Mouse (Mus musculus) mature B cell (primary cell): Measurements from ENCODE around the gene Ptprg.

Source experiments
- in situ Hi-C: fragments of 300-500 bp; cut with MboI; formaldehyde crosslinking; loops from 2 replicates; pipeline ENCODE4 v1.14.3; 2019

Ptprg gene

GRCm38 (mm10) chr14:11683386-11684081, 130.2 kb downstream of the Ptprg start:
- in situ Hi-C loops, result no loop called here

GRCm38 (mm10) chr14:11684104-11684503, 130.8 kb downstream of the Ptprg start:
- in situ Hi-C loops, result no loop called here

DNA sequence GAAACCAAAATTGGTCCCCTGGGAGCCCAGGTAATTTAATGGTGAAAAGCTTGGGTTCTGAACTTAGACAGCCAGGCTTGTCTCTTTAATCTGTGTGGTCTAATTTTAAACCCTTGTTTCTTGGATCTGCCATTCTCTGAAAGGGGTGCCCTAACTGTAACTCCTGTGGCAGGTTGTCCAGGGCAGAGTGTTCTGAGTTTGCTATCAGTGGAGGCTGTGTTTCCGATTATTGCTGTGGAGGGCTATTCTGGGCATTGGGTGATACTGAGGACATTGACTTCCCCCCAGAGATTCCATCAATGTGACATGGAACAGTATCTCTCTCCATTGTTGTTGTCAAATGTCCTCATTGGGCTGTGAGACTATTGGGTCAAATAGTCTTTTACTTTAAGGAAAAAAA, 134.2 kb downstream of the Ptprg start:
- in situ Hi-C loops, result no loop called here

DNA sequence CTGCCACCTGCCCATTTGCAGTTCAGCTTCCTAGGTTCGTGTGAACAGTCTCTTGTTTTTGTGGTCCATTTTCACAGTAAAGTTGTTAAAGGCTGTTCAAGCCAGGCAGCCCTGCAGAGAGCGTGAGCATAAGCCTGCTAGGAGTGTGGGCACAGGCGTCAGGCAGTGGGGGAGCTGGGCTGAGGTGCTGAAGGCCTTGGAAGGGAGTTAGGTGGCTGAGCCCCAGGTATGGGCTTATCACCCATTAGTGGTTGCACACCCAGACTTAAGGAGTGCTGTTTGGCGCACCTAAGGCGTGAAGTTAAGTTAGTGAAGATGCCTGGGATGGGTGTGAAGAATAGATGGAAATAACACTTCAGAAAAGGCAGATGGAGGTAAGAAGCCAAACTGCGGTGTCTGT, 134.8 kb downstream of the Ptprg start:
- in situ Hi-C loops, result no loop called here

DNA sequence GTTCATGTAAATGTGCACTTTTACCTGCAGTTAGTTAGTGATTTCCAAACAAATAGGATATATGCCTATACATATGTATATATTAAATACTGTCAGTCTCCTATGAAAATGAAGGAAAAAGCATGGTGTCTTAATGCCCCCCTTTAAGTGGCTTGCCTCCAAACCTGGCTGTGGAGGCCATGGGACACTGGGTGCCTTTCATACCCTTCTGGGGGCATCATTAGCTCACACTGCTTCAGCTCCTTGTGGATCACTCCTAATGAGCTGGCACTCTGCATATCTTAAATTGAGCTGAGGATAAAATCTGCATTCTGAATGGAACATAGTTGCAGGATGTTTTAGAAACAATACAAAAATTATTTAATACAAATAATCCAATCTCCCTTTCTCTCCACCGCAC, 136.7 kb downstream of the Ptprg start:
- in situ Hi-C loops, result no loop called here

DNA sequence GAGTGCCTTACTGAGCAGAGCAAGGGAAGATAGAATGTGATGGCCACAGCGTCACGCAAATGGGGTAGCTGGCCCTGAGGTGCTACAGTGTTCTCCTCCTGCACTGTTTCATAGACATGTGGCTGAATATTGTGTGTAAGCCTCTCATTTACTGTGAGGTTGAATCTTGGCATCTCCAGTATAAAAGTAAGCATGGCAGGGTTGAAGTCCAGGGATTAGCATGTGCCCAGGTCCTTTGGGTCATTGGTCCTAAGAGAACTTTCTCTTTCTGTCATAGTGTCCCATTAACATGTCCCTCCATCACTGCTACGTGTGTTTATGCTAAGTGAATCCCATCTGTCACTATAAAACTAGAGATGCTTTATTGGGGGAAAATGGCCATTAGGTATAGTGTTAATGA, 138.2 kb downstream of the Ptprg start:
- in situ Hi-C loops, result no loop called here

DNA sequence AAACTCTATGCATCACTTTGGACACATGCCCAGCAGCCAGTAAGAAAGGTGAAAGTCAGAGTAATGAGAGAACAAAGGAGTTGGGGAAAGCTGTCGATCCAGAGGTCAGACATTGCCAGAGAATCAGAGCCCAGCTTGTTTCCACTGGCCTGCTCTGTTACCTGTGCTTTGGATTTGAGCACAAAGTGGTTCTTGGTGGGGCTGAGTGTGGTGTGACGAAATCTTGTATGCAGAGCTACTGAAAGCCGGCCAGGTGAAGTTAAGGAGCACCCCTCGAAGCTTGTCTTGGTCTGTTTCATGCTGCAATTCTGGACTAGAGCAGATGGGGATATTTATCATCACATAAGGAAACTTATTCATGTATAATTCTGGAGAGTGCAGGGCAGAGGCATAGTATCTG, 145.5 kb downstream of the Ptprg start:
- in situ Hi-C loops, result no loop called here

DNA sequence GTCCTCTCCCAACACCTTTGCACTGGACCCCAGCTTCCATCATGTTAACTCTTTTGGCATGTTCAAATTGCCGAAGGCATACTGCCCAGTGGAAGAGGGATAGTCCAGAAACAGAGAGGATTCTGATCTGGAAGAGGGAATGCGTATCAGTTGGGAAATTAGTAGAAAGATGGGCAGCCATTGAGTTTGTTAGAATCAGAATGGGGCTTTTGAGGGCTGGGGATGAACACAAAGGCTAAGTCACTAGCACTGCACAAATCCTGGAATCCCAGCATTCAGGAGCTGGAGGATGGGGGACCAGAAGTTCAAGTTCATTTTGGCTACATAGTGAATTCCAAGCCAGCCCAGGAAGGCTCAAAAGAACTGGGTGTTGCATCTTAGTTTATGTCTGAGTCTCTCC, 146.3 kb downstream of the Ptprg start:
- in situ Hi-C loops, result no loop called here

- in situ Hi-C loops, result no loop called here
Measured at GRCm38 (mm10) chr14:11701516-11702249, 148.4 kb downstream of the Ptprg start.

- in situ Hi-C loops, result no loop called here
Measured at GRCm38 (mm10) chr14:11702770-11703477, 149.6 kb downstream of the Ptprg start.

DNA sequence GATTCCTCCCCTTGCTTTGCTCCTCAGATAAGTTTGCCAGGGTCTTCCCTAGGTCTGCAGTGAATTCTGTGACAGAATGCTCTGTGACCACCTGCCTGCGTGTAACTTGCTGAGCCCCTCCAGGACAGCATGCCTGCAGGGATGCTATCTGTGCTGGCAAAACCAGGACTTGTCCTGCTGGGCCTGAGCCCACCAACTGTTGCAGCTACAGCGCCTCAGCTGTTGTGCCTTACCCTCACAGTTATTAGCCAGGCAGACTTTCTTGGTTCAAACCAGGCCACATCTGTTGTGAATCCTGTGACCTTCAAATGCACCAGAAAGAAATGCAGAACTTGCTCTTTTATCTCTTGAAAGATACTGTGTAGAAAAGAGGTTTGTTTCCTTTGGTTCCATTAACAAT, 151.5 kb downstream of the Ptprg start:
- in situ Hi-C loops, result no loop called here

DNA sequence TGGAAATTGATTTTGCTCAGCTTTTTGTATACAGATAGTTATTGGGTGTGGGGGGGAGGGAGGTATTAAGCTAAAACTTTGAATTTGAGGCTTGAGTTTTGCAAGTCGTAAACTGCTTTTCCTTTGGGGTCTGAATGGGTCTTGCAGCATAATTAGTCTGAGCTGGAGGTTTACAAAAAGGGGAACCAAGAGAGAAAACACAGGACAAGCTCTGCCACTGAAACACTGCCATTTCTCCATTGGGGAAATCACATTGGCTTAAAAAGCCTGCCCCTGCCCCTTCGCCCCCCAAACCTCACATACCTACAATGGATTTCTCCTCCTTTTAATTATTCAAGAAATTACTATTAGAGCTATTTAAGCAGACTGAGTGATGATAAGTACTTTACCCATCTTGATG, 156.0 kb downstream of the Ptprg start:
- in situ Hi-C loops, result no loop called here

- in situ Hi-C loops, result no loop called here
Measured at GRCm38 (mm10) chr14:11709798-11710197, 156.5 kb downstream of the Ptprg start.

- in situ Hi-C loops, result no loop called here
Measured at GRCm38 (mm10) chr14:11710410-11711122, 157.2 kb downstream of the Ptprg start.

- in situ Hi-C loops, result no loop called here
Measured at GRCm38 (mm10) chr14:11712146-11712545, 158.8 kb downstream of the Ptprg start.

DNA sequence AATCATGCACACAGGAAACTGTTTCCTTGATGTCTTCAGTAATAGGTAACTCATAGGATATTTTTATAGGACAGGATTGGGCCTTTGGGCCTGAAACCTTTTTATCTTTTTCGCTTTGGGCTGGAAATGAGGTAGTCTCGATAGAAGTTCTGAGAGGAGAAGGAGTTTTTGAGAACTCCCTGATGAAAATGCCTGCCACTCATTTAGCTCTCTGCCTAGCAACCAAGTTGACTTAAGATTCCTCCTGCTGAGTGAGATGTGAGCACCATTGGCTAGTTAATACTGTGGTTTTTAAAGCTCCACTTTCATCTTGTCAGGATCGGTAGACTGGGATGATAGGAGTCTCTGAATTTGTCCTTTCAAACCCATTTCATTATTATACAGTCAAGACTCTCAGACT, 162.9 kb downstream of the Ptprg start:
- in situ Hi-C loops, result no loop called here

DNA sequence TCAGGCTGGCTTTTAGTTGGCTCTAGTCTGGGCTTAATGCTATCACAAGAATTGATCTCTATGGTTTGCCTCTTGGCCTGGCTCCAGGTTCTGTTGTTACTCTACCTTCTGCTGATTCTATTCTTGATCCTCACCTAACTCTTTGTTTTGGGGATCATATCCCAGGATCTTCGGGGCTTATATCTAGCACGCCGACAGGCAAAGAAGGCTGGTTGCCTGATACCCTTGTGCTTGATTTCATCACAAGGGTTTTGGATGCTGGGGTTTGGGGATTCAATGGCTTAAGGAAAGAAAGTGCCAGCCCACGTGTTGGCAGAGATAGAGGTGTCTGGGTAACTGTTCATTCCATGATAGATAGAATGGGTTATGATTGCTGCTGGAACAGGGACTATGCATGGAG, 164.9 kb downstream of the Ptprg start:
- in situ Hi-C loops, result no loop called here

GRCm38 (mm10) chr14:11719259-11719658, 165.9 kb downstream of the Ptprg start:
- in situ Hi-C loops, result no loop called here

DNA sequence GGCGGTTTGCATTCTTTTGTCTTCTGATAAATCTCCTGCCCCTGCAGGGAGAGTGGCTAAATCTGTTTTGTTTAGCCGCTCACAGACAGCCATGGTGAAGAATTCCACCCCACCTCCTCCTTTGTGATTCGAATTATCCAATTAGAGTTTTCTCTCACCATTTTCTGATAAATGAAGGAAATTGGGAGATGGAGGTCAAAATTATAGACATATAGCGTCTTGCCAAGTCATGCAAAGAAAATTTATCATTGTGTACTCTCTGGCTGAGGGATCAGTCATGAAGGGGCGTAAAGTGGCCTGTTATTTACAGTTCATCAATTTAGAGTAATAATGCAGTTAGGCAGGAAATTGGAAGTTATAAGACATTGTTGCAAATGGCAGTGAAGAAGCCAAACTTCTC, 168.8 kb downstream of the Ptprg start:
- in situ Hi-C loops, result no loop called here

DNA sequence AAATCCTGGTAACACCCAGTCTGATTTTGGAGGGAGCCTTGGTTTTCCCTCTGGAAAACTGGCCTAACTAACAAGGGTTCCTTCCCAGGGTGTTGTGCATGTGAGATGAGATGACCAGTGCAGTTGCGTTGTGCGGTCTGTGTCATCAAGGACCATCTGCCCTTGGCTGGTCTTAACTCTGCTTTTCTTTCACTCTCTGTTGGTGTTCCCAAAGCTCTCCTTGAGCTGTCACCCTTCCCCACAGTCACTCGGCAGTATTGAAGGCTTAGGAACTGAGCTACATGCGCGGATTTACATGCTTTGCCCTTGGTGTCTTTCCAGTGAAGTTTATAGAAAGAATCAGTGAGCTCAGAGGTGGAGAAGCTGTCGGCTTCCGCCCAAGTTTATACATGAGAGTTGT, 170.5 kb downstream of the Ptprg start:
- in situ Hi-C loops, result no loop called here

DNA sequence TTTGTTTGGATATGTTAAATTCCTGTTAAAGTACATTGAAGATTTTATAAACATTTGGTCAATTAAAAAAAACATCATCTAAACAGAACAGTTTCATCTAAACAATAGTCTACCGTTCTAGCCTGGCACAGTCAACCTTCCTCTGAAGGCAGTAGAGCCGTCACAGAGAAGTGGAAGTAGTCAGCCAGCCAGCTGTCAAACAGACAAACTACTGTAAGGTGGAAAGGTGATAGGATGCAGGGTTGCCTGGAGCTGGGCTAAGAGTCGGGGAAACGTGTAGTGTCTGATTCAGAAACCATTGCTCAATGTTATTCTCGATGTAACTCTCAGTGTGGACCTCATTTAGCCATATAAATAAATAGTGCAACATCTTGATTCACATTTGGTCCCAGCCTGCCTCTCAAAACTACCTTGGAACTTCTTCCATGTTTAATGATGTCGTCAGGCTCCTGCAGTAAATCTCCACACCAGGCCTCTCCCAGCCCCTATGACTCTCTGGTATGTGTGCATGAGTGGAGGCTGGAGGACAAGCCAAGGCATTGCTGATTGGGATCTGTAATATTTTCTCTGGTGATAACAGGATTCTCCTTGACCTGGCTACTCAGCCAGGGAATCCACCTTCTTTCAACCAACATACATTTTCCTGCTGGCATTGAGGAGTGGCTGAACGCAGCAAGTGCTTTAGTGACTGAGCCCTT, 178.0 kb downstream of the Ptprg start:
- in situ Hi-C loops, result no loop called here

DNA sequence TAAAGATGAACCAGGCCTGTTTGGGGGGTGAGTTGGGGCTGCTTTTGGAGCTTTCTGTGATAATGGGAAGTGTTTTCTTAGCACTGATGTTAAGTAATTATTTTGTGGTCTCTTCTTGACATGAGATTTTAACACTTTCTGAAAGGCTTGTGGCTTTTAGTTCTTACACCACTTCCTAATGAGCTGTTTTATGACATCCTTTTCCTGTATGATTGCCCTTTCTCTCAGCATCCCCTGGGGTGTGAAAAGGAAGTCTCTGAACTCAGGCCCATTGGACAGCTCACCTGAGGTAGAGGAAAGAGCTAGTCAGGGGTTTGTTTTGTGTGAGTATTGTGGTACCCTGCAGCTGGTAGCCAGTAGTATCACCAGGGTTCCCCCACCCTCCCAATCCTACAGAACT, 179.0 kb downstream of the Ptprg start:
- in situ Hi-C loops, result no loop called here
